Mouse (Mus musculus) kidney, embryonic 14.5 days (tissue): ENCODE measurements around the gene Pop5. TPM values are rescaled to one million over a fixed set of nuclear protein-coding genes. Genes with fewer than 3 reads are reported as not detected.

Experiments used
- polyA plus RNA-seq: library from polyadenylated mRNA; unstranded; fragments of >200 nt; fragmentation: Nextera tagmentation; extraction: Ambion mirVana; gene quantifications from 2 replicates; pipeline ENCODE4 v1.2.1, GENCODE M21; 2014

The Pop5 gene
- polyA plus RNA-seq, 1 experiment from 2014 or later, result 116 TPM

Other genes with a start within 250 kb of the Pop5 start
- gene Sppl3, start 224.7 kb upstream of the Pop5 start, polyA plus RNA-seq, result 23.9 and 26.1 TPM in 2 replicates
- 54.5 and 60.9 TPM in 2 replicates for gene Gm10401, start 137.5 kb upstream of the Pop5 start, polyA plus RNA-seq
- gene Acads, start 116.5 kb upstream of the Pop5 start, polyA plus RNA-seq, result 54.2 and 68.5 TPM in 2 replicates
- 26.3 and 50.3 TPM in 2 replicates for gene Unc119b, start 100.9 kb upstream of the Pop5 start, polyA plus RNA-seq
- 57.8 and 75.5 TPM in 2 replicates for gene Mlec, start 77.7 kb upstream of the Pop5 start, polyA plus RNA-seq
- 2.0 and 2.4 TPM in 2 replicates for gene Cabp1, start 41.5 kb upstream of the Pop5 start, polyA plus RNA-seq
- 81.9 TPM in 2 replicates for gene Rnf10, start 37.1 kb downstream of the Pop5 start, polyA plus RNA-seq
- gene Coq5, start 43.8 kb downstream of the Pop5 start, polyA plus RNA-seq, result 39.7 and 58.8 TPM in 2 replicates
- 1,720 and 2,039 TPM in 2 replicates for gene Dynll1, start 65.2 kb downstream of the Pop5 start, polyA plus RNA-seq
- 320 and 334 TPM in 2 replicates for gene Srsf9, start 91.3 kb downstream of the Pop5 start, polyA plus RNA-seq
- gene Gatc, start 105.3 kb downstream of the Pop5 start, polyA plus RNA-seq, result 35.8 and 36.9 TPM in 2 replicates
- 56.2 and 62.2 TPM in 2 replicates for gene Triap1, start 105.4 kb downstream of the Pop5 start, polyA plus RNA-seq
- gene Cox6a1, start 113.1 kb downstream of the Pop5 start, polyA plus RNA-seq, result 911 and 1,119 TPM in 2 replicates
- gene Msi1, start 193.8 kb downstream of the Pop5 start, polyA plus RNA-seq, result 26.2 and 34.0 TPM in 2 replicates
- 0.46 and 0.57 TPM in 2 replicates for gene Pla2g1b, start 230.4 kb downstream of the Pop5 start, polyA plus RNA-seq
- 16.4 and 20.9 TPM in 2 replicates for gene Sirt4, start 248.9 kb downstream of the Pop5 start, polyA plus RNA-seq